Mouse (Mus musculus) MEL (cell line): ENCODE results near the gene Otud1. TPM values are rescaled to one million over a fixed set of nuclear protein-coding genes. Genes with fewer than 3 reads are reported as not detected.

Experiments
- DNase-seq: peaks from one replicate; pipeline ENCODE4 v3.0.0; 2011; ENCODE audit warnings: low read depth, low spot score
- H3K27ac ChIP-seq: 2 replicates; pipeline ENCODE4 v1.5.1; 2012; ENCODE audit warnings: low read depth, mild to moderate bottlenecking, control low read depth, low read length, moderate library complexity; ENCODE audit not compliant: control insufficient read depth
- H3K27me3 ChIP-seq, 2 experiments: fragments of 150-350 bp in 1 of 2; sonication (generic) in 1 of 2; 2 replicates each; pipeline ENCODE4 v1.6.1; 2012; ENCODE audit warnings: low read length in 2 of 2, mild to moderate bottlenecking in 2 of 2, improper control_type of control experiment in 1 of 2, moderate library complexity in 1 of 2; ENCODE audit not compliant: insufficient read depth in 2 of 2, control insufficient read depth in 1 of 2
- H3K36me3 ChIP-seq, 2 experiments: 2 replicates each; pipeline ENCODE4 v1.6.1; 2012 to 2014; ENCODE audit warnings: low read length in 2 of 2, improper control_type of control experiment in 1 of 2, inconsistent platforms in 1 of 2, mild to moderate bottlenecking in 1 of 2; ENCODE audit not compliant: insufficient read depth in 2 of 2, control insufficient read depth in 1 of 2
- H3K4me1 ChIP-seq, 2 experiments: fragments of 150-350 bp in 1 of 2; sonication (generic) in 1 of 2; 2 replicates each; pipeline ENCODE4 v1.6.1; 2012; ENCODE audit warnings: low read length in 2 of 2, improper control_type of control experiment in 1 of 2, mild to moderate bottlenecking in 1 of 2; ENCODE audit not compliant: insufficient read depth in 2 of 2, control insufficient read depth in 1 of 2
- H3K4me3 ChIP-seq, 2 experiments: fragments of 150-350 bp in 1 of 2; sonication (generic) in 1 of 2; 2 replicates each; pipeline ENCODE4 v1.5.1; 2012; ENCODE audit warnings: low read depth in 2 of 2, low read length in 2 of 2, mild to moderate bottlenecking in 2 of 2, moderate library complexity in 2 of 2, control low read depth in 1 of 2, improper control_type of control experiment in 1 of 2; ENCODE audit not compliant: control insufficient read depth in 1 of 2, insufficient read depth in 1 of 2
- H3K79me2 ChIP-seq: 2 replicates; pipeline ENCODE4 v1.6.1; 2012; ENCODE audit warnings: mild to moderate bottlenecking, low read length, moderate library complexity; ENCODE audit not compliant: control insufficient read depth, poor library complexity, insufficient read depth
- H3K9ac ChIP-seq: 2 replicates; pipeline ENCODE4 v1.6.1; 2012; ENCODE audit warnings: low read depth, mild to moderate bottlenecking, control low read depth, low read length, moderate library complexity; ENCODE audit not compliant: control insufficient read depth, poor library complexity, severe bottlenecking
- H3K9me3 ChIP-seq: fragments of 150-350 bp; sonication (generic); replicated peaks from 2 replicates; pipeline ENCODE4 v1.6.1; 2012; ENCODE audit warnings: mild to moderate bottlenecking, low read length, improper control_type of control experiment, moderate library complexity; ENCODE audit not compliant: insufficient read depth
- E2F4 ChIP-seq: IDR thresholded peaks from 2 replicates; pipeline ENCODE4 v1.6.1; 2011; ENCODE audit warnings: low read depth, low read length, improper control_type of control experiment, borderline replicate concordance
- EP300 ChIP-seq, 2 experiments: IDR thresholded peaks; 2 replicates each; pipeline ENCODE4 v1.6.1; 2011; ENCODE audit warnings: improper control_type of control experiment in 2 of 2, low read length in 2 of 2, low read depth in 1 of 2, mild to moderate bottlenecking in 1 of 2
- ETS1 ChIP-seq: IDR thresholded peaks from 2 replicates; pipeline ENCODE4 v1.6.1; 2012; ENCODE audit warnings: low read depth, mild to moderate bottlenecking, inconsistent platforms, low read length, improper control_type of control experiment, moderate library complexity
- GABPA ChIP-seq: IDR thresholded peaks from 2 replicates; pipeline ENCODE4 v1.6.1; 2012; ENCODE audit warnings: low read depth, mild to moderate bottlenecking, inconsistent platforms, low read length, improper control_type of control experiment, moderate library complexity
- HCFC1 ChIP-seq: IDR thresholded peaks from 2 replicates; pipeline ENCODE4 v1.6.1; 2012; ENCODE audit warnings: low read depth, mild to moderate bottlenecking, inconsistent platforms, low read length, improper control_type of control experiment, moderate library complexity
- JUND ChIP-seq: IDR thresholded peaks from 2 replicates; pipeline ENCODE4 v1.6.1; 2011; ENCODE audit warnings: low read depth, mild to moderate bottlenecking, improper control_type of control experiment, low read length
- KAT2A ChIP-seq: conservative IDR thresholded peaks from 2 replicates; pipeline ENCODE4 v1.6.1; 2012; ENCODE audit warnings: low read depth, low read length, improper control_type of control experiment, inconsistent platforms
- MAFK ChIP-seq: IDR thresholded peaks from 2 replicates; pipeline ENCODE4 v1.6.1; 2011; ENCODE audit warnings: low read depth, mild to moderate bottlenecking, low read length, improper control_type of control experiment, borderline replicate concordance
- MAZ ChIP-seq: IDR thresholded peaks from 2 replicates; pipeline ENCODE4 v1.6.1; 2012; ENCODE audit warnings: low read depth, mild to moderate bottlenecking, inconsistent platforms, low read length, improper control_type of control experiment
- MXI1 ChIP-seq: IDR thresholded peaks from 2 replicates; pipeline ENCODE4 v1.6.1; 2011; ENCODE audit warnings: mild to moderate bottlenecking, low read depth, low read length, improper control_type of control experiment
- MYC ChIP-seq: IDR thresholded peaks from 2 replicates; pipeline ENCODE4 v1.6.1; 2011; ENCODE audit warnings: low read depth, mild to moderate bottlenecking, low read length, improper control_type of control experiment, moderate library complexity
- NELFE ChIP-seq: IDR thresholded peaks from 2 replicates; pipeline ENCODE4 v1.6.1; 2011; ENCODE audit warnings: low read depth, low read length, improper control_type of control experiment
- NRF1 ChIP-seq: IDR thresholded peaks from 2 replicates; pipeline ENCODE4 v1.6.1; 2014; ENCODE audit warnings: low read depth, mild to moderate bottlenecking, inconsistent platforms, low read length, improper control_type of control experiment, moderate library complexity; ENCODE audit not compliant: poor library complexity, insufficient read depth, severe bottlenecking
- POLR2AphosphoS5 ChIP-seq: IDR thresholded peaks from 2 replicates; pipeline ENCODE4 v1.6.1; 2012; ENCODE audit warnings: low read depth, borderline replicate concordance, mild to moderate bottlenecking, inconsistent platforms, low read length, moderate library complexity, mixed read lengths
- RAD21 ChIP-seq: IDR thresholded peaks from 2 replicates; pipeline ENCODE4 v1.6.1; 2011; ENCODE audit warnings: mild to moderate bottlenecking, low read depth, low read length, improper control_type of control experiment
- RCOR1 ChIP-seq: IDR thresholded peaks from 2 replicates; pipeline ENCODE4 v1.6.1; 2012; ENCODE audit warnings: low read depth, mild to moderate bottlenecking, inconsistent platforms, low read length, improper control_type of control experiment
- SMC3 ChIP-seq: IDR thresholded peaks from 2 replicates; pipeline ENCODE4 v1.6.1; 2011; ENCODE audit warnings: low read depth, low read length, improper control_type of control experiment
- TAL1 ChIP-seq: IDR thresholded peaks from 2 replicates; pipeline ENCODE4 v1.6.1; 2012; ENCODE audit warnings: mild to moderate bottlenecking, inconsistent platforms, low read length, moderate library complexity, mixed read lengths
- UBTF ChIP-seq: IDR thresholded peaks from 2 replicates; pipeline ENCODE4 v1.6.1; 2012; ENCODE audit warnings: low read depth, mild to moderate bottlenecking, inconsistent platforms, low read length, improper control_type of control experiment, moderate library complexity, borderline replicate concordance; ENCODE audit not compliant: insufficient read depth
- ZKSCAN1 ChIP-seq: IDR thresholded peaks from 2 replicates; pipeline ENCODE4 v1.6.1; 2012; ENCODE audit warnings: low read depth, mild to moderate bottlenecking, inconsistent platforms, low read length, improper control_type of control experiment, moderate library complexity
- ZMIZ1 ChIP-seq: IDR thresholded peaks from 2 replicates; pipeline ENCODE4 v1.6.1; 2012; ENCODE audit warnings: low read depth, mild to moderate bottlenecking, inconsistent platforms, low read length, improper control_type of control experiment, moderate library complexity
- polyA plus RNA-seq, 2 experiments: library from polyadenylated mRNA; stranded (reverse) in 1 of 2; unstranded in 1 of 2; fragments of >175 nt in 1 of 2; fragments of >200 nt in 1 of 2; gene quantifications; 2 replicates each; pipeline versions ENCODE4 v1.2.1 to v1.2.4; 2012; ENCODE audit warnings: low replicate concordance in 2 of 2, low read depth in 1 of 2; ENCODE audit not compliant: insufficient read length in 2 of 2, insufficient read depth in 1 of 2, missing spikeins in 1 of 2
- total RNA-seq: library from RNA; depleted of rRNA; stranded (reverse); fragments of 300-350 nt; gene quantifications from 2 replicates; pipeline ENCODE4 v1.2.3, GENCODE M21; 2012

The Otud1 gene
- total and polyA plus RNA-seq, 3 experiments: 0.27 to 0.45 TPM; not detected in 1

GRCm38 (mm10) chr2:19656436-19656835, 1.1 kb upstream of the Otud1 start:
- H3K79me2 ChIP-seq: no peaks in the 10 kb centered on the region
- H3K27ac ChIP-seq: no peak overlapping the region
- no peaks in the 10 kb centered on the region for H3K9me3 ChIP-seq
- no peaks in the 10 kb centered on the region for H3K4me1 ChIP-seq
- no peak for TF ChIP-seq SMC3
- no peak for TF ChIP-seq ZKSCAN1
- TF ChIP-seq MYC: no peak
- TF ChIP-seq ZMIZ1: no peak
- no peak for TF ChIP-seq RCOR1
- no peak for TF ChIP-seq E2F4
- no peak for TF ChIP-seq POLR2AphosphoS5
- TF ChIP-seq KAT2A: no peak
- no peak for TF ChIP-seq ETS1
- TF ChIP-seq NRF1: no peak
- TF ChIP-seq MAFK: no peak
- no peak for TF ChIP-seq HCFC1
- TF ChIP-seq MAZ: no peak
- TF ChIP-seq EP300 (IDR thresholded peaks at IDR 0.05; ENCODE audit: low read depth in 1 of 2, low read length in 2 of 2): no peak
- no peak for TF ChIP-seq NELFE
- TF ChIP-seq TAL1: no peak
- TF ChIP-seq GABPA: no peak
- no peak for TF ChIP-seq RAD21
- no peak for TF ChIP-seq UBTF
- no peak for DNase-seq
- H3K36me3 ChIP-seq: no peaks in the 10 kb centered on the region
- peaks cover 0 to 5% of the 10 kb centered on the region in 2 experiments; a peak in 2 of 4 replicates for H3K27me3 ChIP-seq
- peak overlapping the region in 1 of 2 experiments; percentile 78; a peak in 2 of 4 replicates for H3K4me3 ChIP-seq
- H3K9ac ChIP-seq: no peak overlapping the region; the same call in 1 of the 2 replicates

GRCm38 (mm10) chr2:19657881-19658589, 483 bp downstream of the Otud1 start:
- peak; percentile 16 for DNase-seq

More at GRCm38 (mm10) chr2:19657881-19658589, 483 bp downstream of the Otud1 start:
- peaks cover 0 to 5% of the 10 kb centered on the region in 2 experiments; a peak in 2 of 4 replicates for H3K27me3 ChIP-seq
- H3K4me3 ChIP-seq: peak overlapping the region; percentile 54; a peak in 3 of 4 replicates
- H3K9ac ChIP-seq: peak overlapping the region; percentile 63
- H3K79me2 ChIP-seq: no peaks in the 10 kb centered on the region
- H3K36me3 ChIP-seq: no peaks in the 10 kb centered on the region
- H3K27ac ChIP-seq: no peak overlapping the region
- no peaks in the 10 kb centered on the region for H3K9me3 ChIP-seq
- 0 out of 2 replicates have a peak, but pooled peaks have one; percentile 12 for TF ChIP-seq MXI1
- no peak for TF ChIP-seq JUND
- 0 out of 2 replicates have a peak, but pooled peaks have one; percentile 66 for TF ChIP-seq UBTF
- no peaks in the 10 kb centered on the region for H3K4me1 ChIP-seq
